Comparison of ENCODE assay signal across 16 mouse cellular contexts in the genomic region with DNA sequence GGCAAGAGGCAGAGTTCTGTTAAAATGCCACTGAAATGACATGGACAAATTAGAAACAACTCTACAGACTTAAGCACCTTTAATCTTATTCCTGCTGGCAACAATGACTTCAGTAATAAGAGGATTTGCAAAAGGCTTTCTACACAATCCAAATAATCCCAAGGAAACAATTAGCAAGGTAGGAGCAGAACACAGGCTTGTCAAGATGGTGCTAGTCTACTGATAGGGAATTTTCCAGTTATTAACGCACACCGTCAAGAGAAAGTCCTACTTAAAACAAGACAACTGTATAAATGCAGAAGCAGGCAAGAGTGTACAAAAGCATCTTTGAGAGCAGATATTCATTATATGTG.
DNase-seq lines count a peak whose midpoint lies in the region; ATAC-seq and TF ChIP-seq lines count a peak whose summit lies in the region.
"Had no signal": no experiment of that assay in that cellular context is flagged by ENCODE, and none has a peak within 500 bp of the region (broad histone marks: within the 10 kb centered on the region; RNA-seq: fewer than 3 reads in every experiment).

No protein-coding gene starts in this region.

- H3K9me3 ChIP-seq in forebrain, embryonic 12.5 days: no peaks in the 10 kb centered on the region
- no peaks in the 10 kb centered on the region for H3K9me3 ChIP-seq in hindbrain, embryonic 16.5 days (ENCODE audit: control insufficient read depth, low read length)
- no peaks in the 10 kb centered on the region for H3K9me3 ChIP-seq in neural tube, embryonic 14.5 days (ENCODE audit: control insufficient read depth, low read length)
- H3K9me3 ChIP-seq: heart, embryonic 13.5 days; kidney, embryonic 15.5 days; megakaryocyte, embryonic 14.5 days had no signal

- no peaks in the 10 kb centered on the region for H3K36me3 ChIP-seq in forebrain, embryonic 12.5 days (replicated peaks)
- H3K36me3 ChIP-seq in hindbrain, embryonic 16.5 days (ENCODE audit: control insufficient read depth, insufficient read depth, low read length): no peaks in the 10 kb centered on the region
- H3K36me3 ChIP-seq in neural tube, embryonic 14.5 days (ENCODE audit: control insufficient read depth, insufficient read depth, low read length): no peaks in the 10 kb centered on the region
- H3K36me3 ChIP-seq: heart, embryonic 13.5 days; kidney, embryonic 15.5 days had no signal

- peaks cover 28% of the 10 kb centered on the region for H3K4me1 ChIP-seq in forebrain, embryonic 12.5 days
- peaks cover 12% of the 10 kb centered on the region for H3K4me1 ChIP-seq in hindbrain, embryonic 16.5 days (ENCODE audit: control insufficient read depth, insufficient read depth, low read depth, low read length)
- peaks cover 15% of the 10 kb centered on the region for H3K4me1 ChIP-seq in neural tube, embryonic 14.5 days (ENCODE audit: control insufficient read depth, insufficient read depth, low read length)

- 9% methylated on average over 2 of the region's 2 CpGs for WGBS in forebrain, embryonic 12.5 days
- 17% methylated on average over 2 of the region's 2 CpGs for WGBS in hindbrain, embryonic 16.5 days
- WGBS in neural tube, embryonic 14.5 days: 48% methylated on average over 2 of the region's 2 CpGs

- H3K9ac ChIP-seq in forebrain, embryonic 12.5 days: no peak overlapping the region
- H3K9ac ChIP-seq in hindbrain, embryonic 16.5 days (ENCODE audit: low read depth, low read length): no peak overlapping the region
- no peak overlapping the region for H3K9ac ChIP-seq in neural tube, embryonic 14.5 days (replicated peaks; ENCODE audit: low read depth, low read length)
- H3K9ac ChIP-seq: heart, embryonic 13.5 days; kidney, embryonic 15.5 days; lung, embryonic 14.5 days had no signal

- peak overlapping the region; percentile 63 for H3K27ac ChIP-seq in layer of hippocampus, adult 2 months
- peak overlapping the region; percentile 83 for H3K27ac ChIP-seq in forebrain, embryonic 12.5 days
- peak overlapping the region; percentile 70 for H3K27ac ChIP-seq in hindbrain, embryonic 16.5 days (ENCODE audit: low read depth, low read length)
- no peak overlapping the region for H3K27ac ChIP-seq in neural tube, embryonic 14.5 days (ENCODE audit: low read depth, low read length)
- H3K27ac ChIP-seq: heart, embryonic 13.5 days; kidney, embryonic 15.5 days had no signal

- ATAC-seq in forebrain, embryonic 12.5 days (ENCODE audit: low FRiP score): no peak
- no peak; the same call in 1 of the 2 replicates for ATAC-seq in hindbrain, embryonic 16.5 days
- ATAC-seq in neural tube, embryonic 14.5 days (ENCODE audit: low read depth): no peak

- no peak for TF ChIP-seq CTCF in layer of hippocampus, adult 2 months (conservative IDR thresholded peaks at IDR 0.05)

- DNase-seq in layer of hippocampus, adult 2 months (ENCODE audit: low spot score in 2 of 2): no peak
- no peak for DNase-seq in layer of hippocampus, postnatal 25 days (ENCODE audit: extremely low spot score in 1 of 2, low spot score in 1 of 2)
- DNase-seq in kidney, postnatal 25 days: no peak
- no peak for DNase-seq in cerebellum, adult 11-12 months
- DNase-seq in cerebellum, adult 8-10 months: no peak
- DNase-seq: adrenal gland, postnatal 36 days; cerebellum, adult 18-20 months; lung, embryonic 14.5 days; spleen, adult 18-20 months had no signal

- H3K4me2 ChIP-seq in forebrain, embryonic 12.5 days: peak overlapping the region; percentile 26
- H3K4me2 ChIP-seq in hindbrain, embryonic 16.5 days (ENCODE audit: low read length): peak overlapping the region; percentile 3
- H3K4me2 ChIP-seq in neural tube, embryonic 14.5 days (ENCODE audit: low read depth, low read length): 0 out of 2 replicates have a peak overlapping the region, but pooled peaks have one; percentile 4
- H3K4me2 ChIP-seq: heart, embryonic 13.5 days; kidney, embryonic 15.5 days; lung, embryonic 14.5 days had no signal

- no peak overlapping the region; the same call in 1 of the 2 replicates for H3K4me3 ChIP-seq in layer of hippocampus, adult 2 months
- no peak overlapping the region for H3K4me3 ChIP-seq in forebrain, embryonic 12.5 days (replicated peaks)
- no peak overlapping the region for H3K4me3 ChIP-seq in hindbrain, embryonic 16.5 days (ENCODE audit: low read length)
- H3K4me3 ChIP-seq in neural tube, embryonic 14.5 days (ENCODE audit: low read depth, low read length): no peak overlapping the region
- H3K4me3 ChIP-seq: erythroblast, embryonic 14.5 days; heart, embryonic 13.5 days; kidney, embryonic 15.5 days; megakaryocyte, embryonic 14.5 days had no signal

- H3K27me3 ChIP-seq in forebrain, embryonic 12.5 days: no peaks in the 10 kb centered on the region
- no peaks in the 10 kb centered on the region for H3K27me3 ChIP-seq in hindbrain, embryonic 16.5 days (replicated peaks; ENCODE audit: control insufficient read depth, insufficient read depth, low read length)
- no peaks in the 10 kb centered on the region for H3K27me3 ChIP-seq in neural tube, embryonic 14.5 days (ENCODE audit: control insufficient read depth, insufficient read depth, low read length)
- H3K27me3 ChIP-seq: heart, embryonic 13.5 days; kidney, embryonic 15.5 days; megakaryocyte, embryonic 14.5 days had no signal
